Mouse (Mus musculus) gastrocnemius, postnatal 4 days (tissue): ENCODE measurements around the gene Gm8265. TPM values are rescaled to one million over a fixed set of nuclear protein-coding genes. Genes with fewer than 3 reads are reported as not detected.
"Not testable (repeated sequence)": the region's sequence is repeated elsewhere in the genome, so short reads cannot be mapped to it uniquely, and the experiment has no call there.

Experiments used
- DNase-seq, 2 experiments: peaks; one replicate each; pipeline ENCODE4 v3.0.0; 2021 to 2022; ENCODE audit warnings: low spot score in 2 of 2, mixed read lengths in 2 of 2
- long read RNA-seq, 2 experiments: library from polyadenylated mRNA; stranded (forward); transcript quantifications; one replicate each; pipeline ENCODE4 v2.0.0; 2021
- total RNA-seq, 2 experiments: library from RNA; stranded (reverse); gene quantifications; 2 replicates each; pipeline ENCODE4 v1.2.3; 2021

Gm8265 gene
- total RNA-seq: not detected
- long read RNA-seq, experiment 1: 0 reads
- long read RNA-seq, experiment 2: 0 reads

DNA sequence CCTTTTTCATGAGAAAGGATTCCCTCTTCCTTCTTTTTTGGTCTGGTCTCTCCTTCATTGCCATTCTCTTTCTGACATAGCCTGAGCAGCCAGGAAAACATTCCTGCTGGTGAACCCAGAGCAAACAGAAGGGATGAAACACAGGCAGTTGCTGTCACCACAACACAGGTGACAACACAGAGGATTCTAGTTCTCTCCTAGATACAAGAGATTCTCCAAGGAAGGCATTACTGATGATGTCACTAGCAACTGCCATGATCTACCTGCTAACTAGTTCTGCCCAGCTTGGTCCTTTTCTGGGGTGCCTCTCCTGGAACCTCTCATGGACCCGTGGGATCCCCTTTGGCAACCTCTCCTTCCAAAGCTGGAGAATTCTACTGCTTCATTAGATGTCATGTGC, at the start of gene Gm8265:
Gene Gm8265 (minus strand): TSS at position 101 of the 400 bp plus-strand sequence.
- DNase-seq: not testable (repeated sequence)

Other genes starting within 250 kb of the Gm8265 start
- gene Gm3500, start 244.0 kb downstream of the Gm8265 start, total RNA-seq: not detected
- 1 to 10 TPM; 1.6 to 2.3 TPM for gene Gm3194, start 177.6 kb downstream of the Gm8265 start, total RNA-seq
- not detected for gene Gm8246, start 155.2 kb downstream of the Gm8265 start, total RNA-seq
- not detected for gene Gm3187, start 148.8 kb downstream of the Gm8265 start, total RNA-seq
- gene Gm3488, start 131.4 kb downstream of the Gm8265 start, total RNA-seq: 1 to 10 TPM; 1.3 to 1.7 TPM
- not detected for gene Gm3532, start 94.5 kb downstream of the Gm8265 start, total RNA-seq
- not detected for gene Gm9603, start 54.4 kb upstream of the Gm8265 start, total RNA-seq
- 1 to 10 TPM in 1 of 2 experiments, under 1 TPM in 1; 0.88 to 1.2 TPM for gene Gm3373, start 108.5 kb upstream of the Gm8265 start, total RNA-seq
- 1 to 10 TPM; 1.6 to 2.5 TPM for gene Gm3383, start 175.0 kb upstream of the Gm8265 start, total RNA-seq
- gene Gm3424, start 197.3 kb upstream of the Gm8265 start, total RNA-seq: not detected
- gene Gm8237, start 247.4 kb upstream of the Gm8265 start, total RNA-seq: 1 to 10 TPM in 1 of 2 experiments, under 1 TPM in 1; 0.54 to 1.1 TPM